Mouse (Mus musculus) B cell, adult 67 days (primary cell): ENCODE results near the gene Mindy2. TPM values are rescaled to one million over a fixed set of nuclear protein-coding genes. Genes with fewer than 3 reads are reported as not detected.

Source experiments
- total RNA-seq, 2 experiments: library from RNA; stranded (reverse); gene quantifications; 4 replicates each; pipeline ENCODE4 v1.2.4; 2023

Gene Mindy2
- 10 to 100 TPM; 44.1 to 45.5 TPM for total RNA-seq

GRCm38 (mm10) chr9:70657013-70657967 lies at the start of gene Mindy2:
Mindy2 (minus strand) TSS chr9:70657174.

GRCm38 (mm10) chr9:70678682-70679131 lies 21.7 kb upstream of the Mindy2 start, which contains the start of gene Adam10:
Adam10 (plus strand) TSS chr9:70678997.

GRCm38 (mm10) chr9:70656130-70657007 lies 605 bp downstream of the Mindy2 start, which contains the start of gene Gm10642:
Gm10642 (plus strand) TSS chr9:70656251.

Other genes starting within 250 kb of the Mindy2 start
- 1 to 10 TPM; 1.7 to 1.8 TPM for gene Ccnb2, start 235.6 kb downstream of the Mindy2 start, total RNA-seq
- gene Rnf111, start 153.4 kb downstream of the Mindy2 start, total RNA-seq, result 100 to 1,000 TPM; 102 to 116 TPM
- gene Sltm, start 114.4 kb downstream of the Mindy2 start, total RNA-seq, result 100 to 1,000 TPM; 109 to 111 TPM
- gene Gm10642, start 923 bp downstream of the Mindy2 start, total RNA-seq, result 1 to 10 TPM; 2.2 to 2.8 TPM
- 10 to 100 TPM; 88.5 to 99.5 TPM for gene Adam10, start 21.8 kb upstream of the Mindy2 start, total RNA-seq